Mouse (Mus musculus): Measurements from ENCODE around the gene 1700066M21Rik.

DNA sequence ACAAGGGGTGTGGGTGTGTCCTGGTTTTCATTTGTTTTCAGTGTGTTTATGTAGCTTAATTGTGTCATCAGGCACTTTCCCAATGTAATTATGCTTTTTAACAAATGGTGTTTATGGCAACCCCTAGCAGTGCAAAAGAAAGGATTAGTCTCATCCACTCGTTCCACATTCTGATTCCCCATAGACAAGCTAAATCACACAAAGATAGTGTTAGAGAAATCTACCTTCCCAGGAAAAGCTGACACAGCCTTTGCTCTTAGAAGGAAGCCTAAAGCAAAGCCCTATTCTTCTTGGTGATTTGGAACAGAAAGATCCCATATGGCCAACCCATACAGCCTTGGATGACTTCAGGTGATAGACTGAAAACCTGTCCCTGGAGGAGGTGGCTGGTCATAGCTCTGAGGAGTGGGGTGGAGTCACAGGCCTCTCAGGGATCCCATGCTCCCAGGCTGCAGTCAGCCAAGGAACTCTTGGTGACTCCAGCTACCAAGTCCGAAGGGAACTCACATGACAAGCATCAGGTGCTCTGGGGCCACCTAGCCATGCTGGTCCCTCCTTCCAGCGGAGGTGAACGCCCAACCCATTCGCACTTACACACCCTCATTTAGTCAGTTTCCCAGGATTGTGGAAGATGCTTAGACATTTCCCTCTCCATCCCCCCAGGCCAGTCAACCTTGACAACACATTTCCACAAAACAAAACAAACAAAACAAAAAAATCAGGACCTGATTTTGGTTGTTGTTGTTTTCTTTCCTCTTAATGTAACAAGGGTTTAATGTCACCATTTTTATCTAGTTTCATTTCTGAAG, 47.9 kb upstream of the 1700066M21Rik start:
- TF ChIP-seq GATA1 (IDR thresholded peaks at IDR 0.05; ENCODE audit: low read length) (no peak), TAL1 (IDR thresholded peaks at IDR 0.05; ENCODE audit: low read length) (no peak)
